ENCODE assay signal across 11 mouse cellular contexts in the genomic region with DNA sequence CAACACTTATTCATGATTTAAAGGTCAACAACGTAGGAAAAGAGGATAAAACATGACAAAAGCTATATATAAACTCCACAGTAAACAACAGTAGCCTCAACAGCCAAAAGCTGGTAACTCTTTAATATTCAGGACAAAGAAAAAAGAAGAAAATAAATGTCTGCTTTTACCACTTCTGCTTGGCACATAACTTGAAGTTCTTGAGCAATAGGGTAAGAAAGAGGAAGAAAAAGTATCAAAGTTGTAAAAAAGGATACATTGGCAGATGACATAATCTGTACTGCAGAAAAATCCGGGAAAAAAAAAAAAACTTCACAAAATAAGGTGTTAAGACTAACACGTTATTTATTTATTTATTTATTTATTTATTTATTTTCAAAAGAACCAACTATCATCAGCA.
"Had no signal": no experiment of that assay in that cellular context is flagged by ENCODE, and none has a peak within 500 bp of the region (broad histone marks: within the 10 kb centered on the region; RNA-seq: fewer than 3 reads in every experiment).

No protein-coding gene starts in this region.

- DNase-seq: kidney, adult 11 months; kidney, adult 9 months; kidney, postnatal 36 days; midbrain, embryonic 14.5 days; right cerebral cortex, postnatal 14 days had no signal

- ATAC-seq: liver, embryonic 12.5 days had no signal

- H3K4me3 ChIP-seq: limb, embryonic 10.5 days; liver, embryonic 12.5 days; midbrain, embryonic 10.5 days; neural tube, embryonic 12.5 days; stomach, embryonic 15.5 days had no signal

- H3K27ac ChIP-seq: kidney, postnatal 0 days; limb, embryonic 10.5 days; liver, embryonic 12.5 days; midbrain, embryonic 10.5 days; neural tube, embryonic 12.5 days; stomach, embryonic 15.5 days had no signal
